Mouse (Mus musculus) C2C12 (cell line): ENCODE data around the gene 4930467E23Rik. TPM values are rescaled to one million over a fixed set of nuclear protein-coding genes. Genes with fewer than 3 reads are reported as not detected.
"Not testable (repeated sequence)": the region's sequence is repeated elsewhere in the genome, so short reads cannot be mapped to it uniquely, and the experiment has no call there.

ENCODE experiments used
- H3K27me3 ChIP-seq: one replicate; pipeline ENCODE4 v1.6.1; 2011; ENCODE audit not compliant: control insufficient read depth, insufficient read depth, insufficient read length
- H3K36me3 ChIP-seq: one replicate; pipeline ENCODE4 v1.6.1; 2011; ENCODE audit not compliant: control insufficient read depth, insufficient read depth
- H3K4me3 ChIP-seq: one replicate; pipeline ENCODE4 v1.5.1; 2011; ENCODE audit warnings: mild to moderate bottlenecking, control low read depth; ENCODE audit not compliant: poor library complexity, insufficient read depth, severe bottlenecking
- H3K79me2 ChIP-seq: one replicate; pipeline ENCODE4 v1.6.1; 2011; ENCODE audit not compliant: control insufficient read depth, insufficient read depth
- H3K79me3 ChIP-seq: one replicate; pipeline ENCODE4 v1.6.1; 2011; ENCODE audit warnings: low read depth, control low read depth
- H3ac ChIP-seq: one replicate; pipeline ENCODE3; 2011; ENCODE audit warnings: low read depth; ENCODE audit not compliant: control insufficient read depth, insufficient read length
- polyA plus RNA-seq: library from polyadenylated mRNA; unstranded; fragments of >200 nt; fragmentation: generic; extraction: Trizol; gene quantifications from one replicate; pipeline ENCODE4 v1.2.1, GENCODE M21; 2012; ENCODE audit warnings: missing spikeins

The 4930467E23Rik gene
- polyA plus RNA-seq, 1 experiment: not detected

GRCm38 (mm10) chr8:19762860-19763592, 33.6 kb downstream of the 4930467E23Rik start:
- H3ac ChIP-seq, H3K4me3 ChIP-seq, H3K79me2 ChIP-seq, H3K36me3 ChIP-seq, H3K79me3 ChIP-seq, H3K27me3 ChIP-seq: not testable (repeated sequence)

- not testable (repeated sequence) for H3K27me3 ChIP-seq, H3K79me2 ChIP-seq, H3K4me3 ChIP-seq, H3K36me3 ChIP-seq, H3ac ChIP-seq, H3K79me3 ChIP-seq
These were observed 36.2 kb downstream of the 4930467E23Rik start for GRCm38 (mm10) chr8:19765531-19765930.

GRCm38 (mm10) chr8:19773461-19773860, 44.1 kb downstream of the 4930467E23Rik start:
- not testable (repeated sequence) for H3K36me3 ChIP-seq, H3K79me3 ChIP-seq, H3K79me2 ChIP-seq, H3K27me3 ChIP-seq, H3K4me3 ChIP-seq, H3ac ChIP-seq

- H3K36me3 ChIP-seq, H3K4me3 ChIP-seq, H3K79me3 ChIP-seq, H3K27me3 ChIP-seq, H3ac ChIP-seq, H3K79me2 ChIP-seq: not testable (repeated sequence)
These were observed 46.9 kb downstream of the 4930467E23Rik start for GRCm38 (mm10) chr8:19776311-19776710.

- H3K79me3 ChIP-seq, H3K4me3 ChIP-seq, H3K36me3 ChIP-seq, H3K79me2 ChIP-seq, H3ac ChIP-seq, H3K27me3 ChIP-seq: not testable (repeated sequence)
These were observed 48.1 kb downstream of the 4930467E23Rik start for GRCm38 (mm10) chr8:19777500-19777899.

GRCm38 (mm10) chr8:19778126-19778525, 48.8 kb downstream of the 4930467E23Rik start:
- not testable (repeated sequence) for H3ac ChIP-seq, H3K79me2 ChIP-seq, H3K27me3 ChIP-seq, H3K4me3 ChIP-seq, H3K79me3 ChIP-seq, H3K36me3 ChIP-seq

GRCm38 (mm10) chr8:19778891-19779290, 49.5 kb downstream of the 4930467E23Rik start:
- H3K36me3 ChIP-seq, H3ac ChIP-seq, H3K4me3 ChIP-seq, H3K79me2 ChIP-seq, H3K79me3 ChIP-seq, H3K27me3 ChIP-seq: not testable (repeated sequence)

- not testable (repeated sequence) for H3K4me3 ChIP-seq, H3K79me3 ChIP-seq, H3K36me3 ChIP-seq
These were observed 50.8 kb downstream of the 4930467E23Rik start for GRCm38 (mm10) chr8:19780212-19780611.

GRCm38 (mm10) chr8:19780658-19781057, 51.3 kb downstream of the 4930467E23Rik start:
- H3K27me3 ChIP-seq, H3K79me2 ChIP-seq, H3K79me3 ChIP-seq, H3K4me3 ChIP-seq, H3ac ChIP-seq, H3K36me3 ChIP-seq: not testable (repeated sequence)

More at GRCm38 (mm10) chr8:19780212-19780611, 50.8 kb downstream of the 4930467E23Rik start:
- not testable (repeated sequence) for H3ac ChIP-seq, H3K27me3 ChIP-seq, H3K79me2 ChIP-seq

GRCm38 (mm10) chr8:19781328-19782114, 52.1 kb downstream of the 4930467E23Rik start:
- H3K79me2 ChIP-seq, H3K27me3 ChIP-seq, H3ac ChIP-seq, H3K4me3 ChIP-seq, H3K79me3 ChIP-seq, H3K36me3 ChIP-seq: not testable (repeated sequence)

GRCm38 (mm10) chr8:19782736-19783135, 53.4 kb downstream of the 4930467E23Rik start:
- not testable (repeated sequence) for H3ac ChIP-seq, H3K4me3 ChIP-seq

GRCm38 (mm10) chr8:19783860-19784259, 54.5 kb downstream of the 4930467E23Rik start:
- not testable (repeated sequence) for H3ac ChIP-seq, H3K36me3 ChIP-seq, H3K79me3 ChIP-seq, H3K79me2 ChIP-seq, H3K27me3 ChIP-seq, H3K4me3 ChIP-seq

More at GRCm38 (mm10) chr8:19782736-19783135, 53.4 kb downstream of the 4930467E23Rik start:
- H3K79me2 ChIP-seq, H3K79me3 ChIP-seq, H3K27me3 ChIP-seq, H3K36me3 ChIP-seq: not testable (repeated sequence)
